Mouse (Mus musculus) G1E (cell line): ENCODE measurements around the gene Trim25. TPM values are rescaled to one million over a fixed set of nuclear protein-coding genes. Genes with fewer than 3 reads are reported as not detected.

ENCODE experiments used
- ATAC-seq: 2 replicates; pipeline ENCODE4 v1.8.0; 2016; ENCODE audit warnings: mild to moderate bottlenecking; ENCODE audit not compliant: insufficient number of reproducible peaks, poor library complexity, low FRiP score, severe bottlenecking; ENCODE audit errors: extremely low read depth
- DNase-seq: peaks from one replicate; pipeline ENCODE4 v3.0.0; 2012; ENCODE audit warnings: low spot score
- H3K27me3 ChIP-seq: 2 replicates; pipeline ENCODE4 v1.6.1; 2012; ENCODE audit warnings: mild to moderate bottlenecking, low read length, inconsistent platforms; ENCODE audit not compliant: insufficient read depth
- H3K36me3 ChIP-seq: replicated peaks from 2 replicates; pipeline ENCODE3; 2012; ENCODE audit warnings: mild to moderate bottlenecking, inconsistent platforms
- H3K4me1 ChIP-seq: 2 replicates; pipeline ENCODE4 v1.6.1; 2012; ENCODE audit warnings: low read depth, low read length, inconsistent platforms, mixed read lengths; ENCODE audit not compliant: insufficient read depth
- H3K4me3 ChIP-seq: 2 replicates; pipeline ENCODE4 v1.5.1; 2012; ENCODE audit warnings: low read depth, mild to moderate bottlenecking, inconsistent platforms, low read length, moderate library complexity, mixed read lengths
- H3K9me3 ChIP-seq: replicated peaks from 2 replicates; pipeline ENCODE4 v1.6.1; 2012; ENCODE audit warnings: inconsistent platforms
- CTCF ChIP-seq: IDR thresholded peaks from 2 replicates; pipeline ENCODE4 v1.5.1; 2012; ENCODE audit warnings: low read depth, low read length, inconsistent platforms, mixed read lengths
- GATA1 ChIP-seq: IDR thresholded peaks from 2 replicates; pipeline ENCODE4 v1.6.1; 2012; ENCODE audit warnings: borderline replicate concordance, low read length, inconsistent platforms, mixed read lengths
- GATA2 ChIP-seq: IDR thresholded peaks from 2 replicates; pipeline ENCODE4 v1.6.1; 2012; ENCODE audit warnings: low read depth, low read length, inconsistent platforms, borderline replicate concordance
- POLR2AphosphoS5 ChIP-seq: IDR thresholded peaks from 2 replicates; pipeline ENCODE4 v1.6.1; 2012; ENCODE audit warnings: low read depth, low read length, inconsistent platforms; ENCODE audit not compliant: insufficient replicate concordance
- TAL1 ChIP-seq: conservative IDR thresholded peaks from 2 replicates; pipeline ENCODE4 v1.6.1; 2012; ENCODE audit warnings: low read depth, low read length, inconsistent platforms, mixed read lengths
- polyA plus RNA-seq: library from polyadenylated mRNA; stranded (reverse); fragments of >175 nt; gene quantifications from 2 replicates; pipeline ENCODE4 v1.2.3, GENCODE M21; 2012
- total RNA-seq, 2 experiments: library from RNA; stranded (forward) in 1 of 2; stranded (reverse) in 1 of 2; fragments of 200-1000 nt in 1 of 2; fragments of >200 nt in 1 of 2; fragmentation: Nextera tagmentation in 1 of 2; gene quantifications; 2 replicates each; pipeline ENCODE4 v1.2.3; 2014 to 2017

Gene Trim25
- total and polyA plus RNA-seq, 3 experiments = 36.4 to 75.4 (median 69.6) TPM

DNA sequence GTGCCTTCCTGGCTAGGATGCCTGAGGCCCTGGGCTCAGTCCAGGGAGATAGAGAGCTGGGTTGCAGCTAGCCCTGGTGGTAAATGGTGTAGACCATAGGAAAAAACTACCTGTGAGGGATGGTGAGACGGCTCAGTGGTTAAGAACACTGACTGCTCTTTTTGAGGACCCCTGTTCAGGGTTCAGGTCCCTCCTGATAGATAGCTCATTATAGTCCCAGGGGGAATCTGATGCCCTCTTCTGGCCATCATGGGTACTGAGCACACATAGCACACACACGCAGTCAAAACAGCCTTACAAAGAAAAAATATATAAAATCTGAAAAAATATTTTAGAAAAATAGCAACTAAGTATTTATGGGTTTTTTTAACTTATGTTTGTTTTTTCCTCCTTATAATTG lies 22.9 kb upstream of the Trim25 start:
- H3K9me3 ChIP-seq = no peaks in the 10 kb centered on the region
- H3K4me3 ChIP-seq = no peak overlapping the region
- no peak for ATAC-seq
- TF ChIP-seq GATA1 (no peak), TAL1 (no peak), POLR2AphosphoS5 (no peak), CTCF (peak; percentile 39)
- no peaks in the 10 kb centered on the region for H3K27me3 ChIP-seq
- peaks cover 31% of the 10 kb centered on the region for H3K36me3 ChIP-seq
- DNase-seq = no peak
- H3K4me1 ChIP-seq = peaks cover 16% of the 10 kb centered on the region

DNA sequence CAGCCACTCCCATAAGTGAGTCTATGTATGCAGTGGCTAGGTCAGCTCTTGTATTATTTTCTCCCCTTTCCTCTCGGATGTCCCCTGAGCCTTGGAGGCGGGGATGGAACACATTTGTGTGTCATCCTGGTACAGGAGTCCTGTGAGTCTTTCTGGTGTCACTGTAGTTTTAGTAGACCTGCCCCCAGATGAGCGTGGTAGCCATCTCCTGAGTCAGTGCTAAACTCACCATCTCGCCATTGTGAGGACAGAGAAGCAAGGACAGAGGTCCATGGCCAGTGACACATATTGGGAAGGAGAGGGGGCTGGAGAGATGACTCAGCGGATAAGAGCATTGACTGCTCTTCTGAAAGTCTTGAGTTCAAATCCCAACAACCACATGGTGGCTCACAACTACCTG lies 22.0 kb upstream of the Trim25 start:
- Histone ChIP-seq H3K4me3 (no peak overlapping the region), H3K9me3 (no peaks in the 10 kb centered on the region), H3K4me1 (peaks cover 16% of the 10 kb centered on the region), H3K36me3 (peaks cover 40% of the 10 kb centered on the region), H3K27me3 (no peaks in the 10 kb centered on the region)
- ATAC-seq = no peak
- no peak for DNase-seq
- TF ChIP-seq GATA2 (no peak), TAL1 (no peak), CTCF (no peak), POLR2AphosphoS5 (no peak), GATA1 (no peak)

DNA sequence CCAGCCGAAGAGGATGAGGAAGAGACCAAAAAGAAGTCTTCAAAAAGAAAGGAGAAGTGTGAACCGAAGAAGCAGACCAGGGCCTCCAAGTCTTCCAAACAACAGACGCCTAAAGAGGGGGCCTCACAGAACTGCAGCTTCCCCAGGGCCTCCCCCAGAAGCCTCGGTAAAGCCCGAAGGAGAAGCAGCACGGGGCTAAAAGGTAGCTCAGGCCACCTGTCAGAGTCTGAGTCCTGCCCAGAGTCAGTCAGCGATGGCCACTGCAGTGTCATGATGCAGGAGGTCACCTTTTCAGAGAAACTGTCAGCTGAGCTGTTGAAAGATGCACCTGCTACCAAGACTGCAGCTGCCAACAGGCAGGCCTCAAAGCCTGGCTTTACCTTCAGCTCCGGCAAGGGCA lies 17.8 kb upstream of the Trim25 start:
- ATAC-seq = no peak
- Histone ChIP-seq H3K36me3 (peaks cover 69% of the 10 kb centered on the region), H3K9me3 (no peaks in the 10 kb centered on the region), H3K4me1 (peaks cover 3% of the 10 kb centered on the region; the same call in 1 of the 2 replicates), H3K4me3 (no peak overlapping the region), H3K27me3 (no peaks in the 10 kb centered on the region)
- TF ChIP-seq CTCF (no peak), TAL1 (no peak), GATA1 (no peak), POLR2AphosphoS5 (no peak), GATA2 (no peak)
- no peak for DNase-seq

GRCm38 (mm10) chr11:88986616-88987015 lies 12.6 kb upstream of the Trim25 start:
- no peak for DNase-seq
- no peaks in the 10 kb centered on the region for H3K9me3 ChIP-seq
- H3K36me3 ChIP-seq = peaks cover 81% of the 10 kb centered on the region
- no peaks in the 10 kb centered on the region for H3K4me1 ChIP-seq
- no peak for TF ChIP-seq POLR2AphosphoS5
- TF ChIP-seq TAL1 = no peak
- TF ChIP-seq GATA2 = no peak
- TF ChIP-seq CTCF = no peak
- no peak for TF ChIP-seq GATA1
- H3K27me3 ChIP-seq = no peaks in the 10 kb centered on the region
- no peak overlapping the region for H3K4me3 ChIP-seq
- ATAC-seq = no peak

DNA sequence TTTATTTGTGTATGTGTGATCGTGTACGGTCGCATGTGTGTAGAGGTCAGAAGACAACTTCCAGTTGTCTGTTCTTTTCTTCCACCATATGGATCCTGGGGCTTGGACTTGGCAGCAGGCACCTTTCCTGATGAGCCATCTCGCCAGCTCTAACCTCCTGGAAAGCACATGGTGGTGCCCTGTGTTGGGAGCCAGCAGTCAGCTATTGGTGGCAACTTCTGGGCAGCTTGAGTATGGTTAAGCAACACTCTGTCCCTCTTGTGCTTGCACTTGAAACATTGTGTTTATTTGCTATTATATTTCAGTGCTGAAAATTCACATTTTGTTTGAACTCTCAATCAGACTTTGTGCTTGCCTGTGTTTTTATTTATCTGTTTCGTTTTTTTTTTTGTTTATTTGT lies 10.2 kb upstream of the Trim25 start:
- TF ChIP-seq GATA2 = no peak
- TF ChIP-seq GATA1 = no peak
- TF ChIP-seq POLR2AphosphoS5 = no peak
- no peak for TF ChIP-seq CTCF
- TF ChIP-seq TAL1 = no peak
- H3K9me3 ChIP-seq = no peaks in the 10 kb centered on the region
- DNase-seq (no peak), ATAC-seq (no peak)
- peaks cover 6% of the 10 kb centered on the region for H3K4me1 ChIP-seq
- H3K27me3 ChIP-seq = no peaks in the 10 kb centered on the region
- H3K36me3 ChIP-seq = peaks cover 58% of the 10 kb centered on the region
- H3K4me3 ChIP-seq = no peak overlapping the region

GRCm38 (mm10) chr11:88989530-88989929 lies 9.6 kb upstream of the Trim25 start:
- H3K27me3 ChIP-seq = no peaks in the 10 kb centered on the region
- no peak overlapping the region for H3K4me3 ChIP-seq
- TF ChIP-seq GATA2 = no peak
- no peak for TF ChIP-seq TAL1
- TF ChIP-seq GATA1 = no peak
- TF ChIP-seq POLR2AphosphoS5 = no peak
- TF ChIP-seq CTCF = no peak
- peaks cover 53% of the 10 kb centered on the region for H3K36me3 ChIP-seq
- peak; percentile 45; the same call in 1 of the 2 replicates for ATAC-seq
- DNase-seq = peak; percentile 23
- H3K9me3 ChIP-seq = no peaks in the 10 kb centered on the region
- peaks cover 12% of the 10 kb centered on the region for H3K4me1 ChIP-seq

GRCm38 (mm10) chr11:88993186-88993585 lies 6.0 kb upstream of the Trim25 start:
- no peak for ATAC-seq
- H3K36me3 ChIP-seq = peaks cover 23% of the 10 kb centered on the region
- no peak overlapping the region for H3K4me3 ChIP-seq
- peaks cover 29% of the 10 kb centered on the region for H3K4me1 ChIP-seq
- H3K9me3 ChIP-seq = no peaks in the 10 kb centered on the region
- no peak for DNase-seq
- TF ChIP-seq GATA2 (no peak), TAL1 (no peak), CTCF (no peak), GATA1 (no peak), POLR2AphosphoS5 (no peak)
- H3K27me3 ChIP-seq = no peaks in the 10 kb centered on the region
